Mouse (Mus musculus) urinary bladder, adult 18-20 months (tissue): ENCODE data around the gene Rbm20.

ENCODE experiments used
- DNase-seq, 2 experiments: peaks; one replicate each; pipeline ENCODE4 v3.0.0; 2022; ENCODE audit warnings: low spot score in 2 of 2, mixed read lengths in 2 of 2

The Rbm20 gene

DNA sequence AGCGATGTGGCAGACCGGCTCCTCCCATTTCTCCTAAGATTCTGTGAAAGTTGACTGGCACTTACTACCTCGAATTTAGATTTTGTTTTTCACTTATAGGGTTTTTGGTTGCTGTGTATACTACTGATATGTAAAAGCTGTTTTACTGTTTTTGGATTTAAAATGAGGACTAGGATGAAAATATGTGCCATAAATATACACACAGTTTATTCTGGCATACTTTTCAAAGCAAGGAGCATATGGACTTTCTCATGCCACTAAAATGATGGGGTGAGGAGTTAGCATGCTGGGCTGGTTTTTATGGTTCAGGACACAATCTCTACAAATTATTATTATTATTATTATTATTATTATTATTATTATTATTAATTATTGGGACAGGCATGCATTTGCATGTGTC is 133.5 kb downstream of the Rbm20 start:
- DNase-seq = no peak

DNA sequence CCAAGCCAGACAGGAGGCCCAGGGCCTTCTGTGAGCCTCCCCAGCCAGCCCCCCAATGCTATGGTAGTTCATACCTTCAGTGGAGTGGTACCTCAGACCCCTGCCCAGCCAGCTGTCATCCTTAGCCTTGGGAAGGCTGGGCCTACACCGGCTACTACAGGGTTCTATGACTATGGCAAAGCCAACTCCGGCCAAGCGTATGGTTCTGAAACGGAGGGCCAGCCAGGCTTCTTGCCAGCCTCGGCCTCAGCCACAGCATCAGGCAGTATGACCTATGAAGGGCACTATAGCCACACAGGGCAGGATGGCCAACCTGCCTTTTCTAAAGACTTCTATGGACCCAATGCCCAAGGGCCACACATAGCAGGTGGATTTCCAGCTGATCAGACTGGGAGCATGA is 136.5 kb downstream of the Rbm20 start:
- DNase-seq = no peak

DNA sequence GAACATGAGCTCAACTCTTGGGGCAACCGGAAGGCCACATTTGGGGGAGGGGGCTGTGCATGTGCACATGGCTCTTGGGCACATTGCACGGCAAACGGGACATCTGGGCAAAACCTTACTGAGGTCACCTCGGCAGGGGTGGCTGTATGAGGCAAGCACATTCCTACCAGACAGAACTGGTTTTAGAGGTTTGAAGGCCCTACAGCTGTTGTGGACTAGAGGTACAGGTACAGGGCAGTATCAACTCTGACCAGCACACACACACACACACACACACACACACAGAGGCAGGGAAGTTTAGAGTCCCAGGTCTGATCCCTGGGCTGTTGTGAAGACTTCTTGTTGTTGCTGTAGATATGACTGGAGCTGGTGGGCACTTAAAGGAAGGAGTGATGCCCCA is 138.6 kb downstream of the Rbm20 start:
- DNase-seq = no peak

DNA sequence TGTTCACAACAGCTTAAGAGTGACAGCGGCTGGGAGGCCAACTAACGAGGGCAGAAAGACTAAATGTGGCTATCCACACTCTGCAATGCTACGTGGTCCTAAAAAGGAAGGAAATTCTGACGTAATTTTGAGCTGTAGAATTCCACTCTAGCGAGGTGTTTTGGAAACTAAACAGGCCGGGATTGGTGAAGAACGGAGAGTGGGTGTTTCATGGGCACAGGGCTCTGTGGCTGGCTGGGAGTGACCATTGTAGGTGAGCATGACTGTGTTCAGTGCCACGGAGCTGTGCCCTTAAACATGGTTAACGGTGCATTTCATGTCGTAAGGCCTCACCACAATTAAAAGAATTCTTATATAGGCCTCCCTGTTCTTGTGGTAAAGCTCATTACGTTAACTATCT is 139.1 kb downstream of the Rbm20 start:
- DNase-seq = no peak

DNA sequence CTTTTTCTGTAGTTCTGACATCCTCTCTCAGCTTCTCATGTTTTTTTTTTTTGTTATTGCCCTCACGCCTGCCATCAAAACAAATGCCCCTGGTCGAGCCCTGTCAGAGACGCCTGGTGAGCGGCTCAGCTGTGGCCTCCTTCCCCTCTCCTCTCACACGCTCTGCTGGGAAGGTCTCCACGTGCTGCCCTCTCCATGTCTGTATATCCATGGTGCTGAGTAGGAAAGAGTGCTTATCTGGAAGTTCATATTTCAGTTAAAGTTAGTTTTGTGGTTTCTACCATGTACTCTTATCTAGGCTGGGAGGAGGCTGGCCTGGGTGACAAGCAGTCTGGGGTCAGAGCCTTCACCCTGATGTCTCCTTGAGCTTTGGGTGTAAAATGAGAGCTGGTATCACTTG is 142.2 kb downstream of the Rbm20 start:
- no peak for DNase-seq

DNA sequence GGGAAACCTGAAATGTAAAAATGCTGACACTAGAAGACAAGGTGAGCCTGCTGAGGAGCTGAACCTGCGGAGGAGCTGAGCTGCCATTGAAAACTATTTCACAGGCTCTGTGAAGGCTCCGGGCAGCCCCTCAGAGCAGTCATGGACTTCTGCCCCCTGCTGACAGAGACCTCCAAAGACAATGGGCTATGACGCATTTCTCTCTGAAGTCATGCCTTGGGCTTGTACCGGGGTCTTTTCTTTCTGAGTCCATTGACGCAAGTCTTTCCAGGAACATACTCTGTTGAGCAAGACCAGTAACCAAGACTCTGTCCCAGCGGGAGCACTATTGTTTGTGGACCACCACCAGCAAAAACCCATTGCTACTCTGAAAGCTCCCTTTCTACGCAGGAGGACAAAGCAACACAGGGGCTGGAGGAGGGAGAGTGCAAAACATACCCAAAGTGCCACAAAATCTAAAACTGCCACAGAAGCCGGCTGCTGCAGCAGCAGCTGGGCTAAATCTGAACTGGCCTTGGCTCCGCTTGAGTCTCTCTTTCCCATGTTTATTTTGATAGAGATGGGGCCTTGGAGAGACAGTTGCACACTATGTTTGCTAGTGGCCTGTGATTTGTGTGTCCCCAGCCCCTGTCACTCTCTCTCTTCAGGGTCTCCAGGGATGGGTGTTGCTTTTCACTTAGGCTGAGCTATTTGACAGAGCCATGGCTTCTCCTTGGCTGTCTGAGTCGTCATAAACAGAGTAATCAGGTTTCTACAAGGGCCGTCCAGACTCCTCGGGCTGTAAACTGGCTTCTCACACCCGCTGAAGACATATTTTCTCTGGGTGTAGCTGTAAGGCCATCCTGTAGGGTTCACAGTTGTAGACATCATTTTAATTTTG is 144.4 kb downstream of the Rbm20 start:
- DNase-seq = peak in 1 of 2 experiments; percentile 28

DNA sequence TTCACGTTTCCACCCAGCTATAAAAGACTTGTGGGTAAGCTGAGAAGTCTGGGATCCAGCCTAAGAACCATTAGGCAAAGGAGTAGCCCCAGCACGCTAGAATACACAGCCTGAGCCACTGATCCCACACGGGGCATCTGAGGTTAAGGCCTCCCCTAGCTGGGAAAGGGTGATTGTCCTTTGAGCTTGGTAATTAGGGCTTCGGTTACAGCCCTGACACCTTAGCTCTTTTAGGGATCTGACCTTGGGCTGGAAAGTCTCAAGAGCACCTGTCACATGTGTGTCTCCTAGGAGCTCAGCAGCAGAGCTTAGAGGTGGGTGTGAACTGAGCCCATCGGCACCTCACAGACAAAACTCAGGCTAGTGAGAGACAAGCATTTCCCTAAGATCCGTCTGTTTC is 146.7 kb downstream of the Rbm20 start:
- no peak for DNase-seq

DNA sequence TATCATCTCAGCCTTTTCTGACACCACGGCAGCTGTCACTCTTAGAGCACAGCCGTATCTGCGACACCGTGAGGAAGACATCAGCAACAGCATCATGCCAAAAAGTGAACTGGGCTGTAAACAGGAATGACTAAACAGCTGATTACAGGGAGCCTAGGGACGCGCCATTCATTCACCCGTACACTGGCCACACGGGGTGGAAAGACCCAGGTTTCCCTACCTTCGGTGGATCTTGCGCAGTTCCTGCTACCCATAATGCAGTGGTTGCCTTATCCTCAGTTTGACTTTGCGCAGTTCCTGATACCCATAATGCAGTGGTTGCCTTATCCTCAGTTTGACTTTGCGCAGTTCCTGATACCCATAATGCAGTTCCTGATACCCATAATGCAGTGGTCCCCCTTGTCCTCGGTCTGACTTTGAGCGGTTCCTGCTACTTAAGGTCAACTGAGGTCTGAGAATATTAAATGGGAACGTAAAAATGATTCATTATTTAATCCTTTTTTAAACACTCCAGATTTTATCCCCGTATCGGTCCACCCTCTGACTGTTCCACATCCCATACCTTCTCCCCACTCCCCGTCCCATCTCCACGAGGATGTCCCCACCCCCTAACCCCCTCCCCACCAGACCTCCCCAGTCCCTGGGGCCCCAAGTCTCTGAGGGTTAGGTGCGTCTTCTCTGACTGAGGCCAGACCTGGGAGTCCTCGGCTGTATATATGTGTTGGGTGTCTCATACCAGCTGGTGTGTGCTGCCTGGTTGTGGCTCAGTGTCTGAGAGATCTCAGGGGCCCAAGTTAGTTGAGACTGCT is 148.0 kb downstream of the Rbm20 start:
- DNase-seq = no peak

DNA sequence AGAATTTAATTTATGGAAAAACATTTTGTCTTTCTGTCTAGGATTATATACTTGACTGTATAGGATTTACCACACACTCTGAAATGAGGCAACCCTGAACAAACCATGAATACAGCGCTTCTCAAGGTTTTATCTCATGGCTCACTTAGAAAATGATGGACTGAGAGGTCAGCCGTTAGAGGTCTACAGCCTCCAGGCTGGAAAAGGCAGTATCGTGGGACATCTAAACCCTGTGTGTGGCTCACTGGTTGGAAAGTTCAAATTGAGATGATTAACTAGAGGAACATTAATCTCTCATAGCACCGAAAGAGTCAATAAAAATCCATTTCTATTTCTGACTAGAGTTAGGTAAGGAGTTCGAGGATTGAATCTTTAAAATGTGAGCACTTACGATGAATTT is 152.9 kb downstream of the Rbm20 start:
- no peak for DNase-seq

DNA sequence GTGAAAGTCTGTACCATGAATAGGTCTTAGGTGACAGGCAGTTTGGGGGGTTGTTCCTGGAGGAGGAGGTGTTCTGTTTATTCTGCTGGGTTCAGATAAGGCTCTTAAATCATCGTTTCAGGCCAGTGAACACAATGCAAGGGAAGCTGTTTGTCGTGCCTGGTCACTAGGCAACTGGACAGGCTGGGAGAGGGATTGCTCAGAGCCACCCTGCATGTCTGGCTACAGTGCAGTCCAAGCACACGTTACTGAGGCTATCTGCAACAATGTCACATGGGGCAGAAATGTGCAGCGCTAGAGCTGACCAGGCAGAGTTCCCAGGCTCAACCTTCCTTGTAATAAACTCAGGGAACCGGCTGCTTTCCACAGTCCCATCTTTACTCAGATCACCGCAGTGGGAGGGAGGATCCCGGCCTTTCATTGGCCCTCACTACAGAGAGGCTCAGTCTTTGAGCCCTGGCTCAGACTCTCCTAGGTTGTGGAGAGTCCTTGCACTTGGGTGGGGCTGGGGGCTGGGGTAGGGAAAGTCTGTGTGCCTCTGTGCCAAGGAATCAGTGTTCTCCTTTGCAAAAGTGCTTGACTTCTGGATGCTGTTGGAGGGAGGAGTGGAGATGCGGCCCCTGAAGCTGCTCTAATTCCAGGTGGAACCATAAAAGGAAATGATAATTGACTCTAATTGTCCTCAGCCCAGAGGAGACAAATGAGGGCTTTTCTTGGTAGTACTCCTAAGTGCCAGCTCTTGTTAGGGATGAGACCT is 153.5 kb downstream of the Rbm20 start:
- DNase-seq = peak in 1 of 2 experiments; percentile 78

DNA sequence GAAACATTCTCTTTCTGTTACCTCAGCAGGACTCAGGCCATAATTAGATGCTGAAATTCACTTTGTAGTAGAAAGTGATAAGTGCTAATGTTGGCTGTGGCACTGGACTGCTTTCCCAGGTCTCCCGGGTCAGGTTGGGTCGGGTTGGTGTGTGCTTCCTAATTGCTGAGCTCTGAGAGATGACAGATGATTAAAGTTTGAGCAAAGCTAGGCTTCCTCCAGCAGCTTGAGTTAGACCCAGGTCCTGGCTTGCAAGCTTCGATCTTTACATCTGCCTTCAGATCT is 154.0 kb downstream of the Rbm20 start:
- DNase-seq = no peak

DNA sequence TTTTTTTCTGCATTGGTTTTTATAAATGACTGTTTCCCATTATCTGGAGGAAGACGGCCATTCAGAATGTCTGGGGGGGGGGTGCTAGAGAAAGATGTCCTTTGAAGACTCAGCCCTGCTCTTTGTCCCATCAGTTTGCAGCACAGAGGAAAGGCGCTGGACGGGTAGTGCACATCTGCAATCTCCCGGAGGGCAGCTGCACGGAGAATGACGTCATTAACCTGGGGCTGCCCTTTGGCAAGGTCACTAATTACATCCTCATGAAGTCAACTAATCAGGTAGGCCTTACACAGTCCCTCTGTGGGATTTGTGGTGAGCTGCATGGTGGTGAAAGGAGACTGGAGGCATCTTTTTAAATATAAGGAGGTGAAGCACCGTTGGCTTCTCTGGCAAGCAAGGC is 155.4 kb downstream of the Rbm20 start:
- no peak for DNase-seq

DNA sequence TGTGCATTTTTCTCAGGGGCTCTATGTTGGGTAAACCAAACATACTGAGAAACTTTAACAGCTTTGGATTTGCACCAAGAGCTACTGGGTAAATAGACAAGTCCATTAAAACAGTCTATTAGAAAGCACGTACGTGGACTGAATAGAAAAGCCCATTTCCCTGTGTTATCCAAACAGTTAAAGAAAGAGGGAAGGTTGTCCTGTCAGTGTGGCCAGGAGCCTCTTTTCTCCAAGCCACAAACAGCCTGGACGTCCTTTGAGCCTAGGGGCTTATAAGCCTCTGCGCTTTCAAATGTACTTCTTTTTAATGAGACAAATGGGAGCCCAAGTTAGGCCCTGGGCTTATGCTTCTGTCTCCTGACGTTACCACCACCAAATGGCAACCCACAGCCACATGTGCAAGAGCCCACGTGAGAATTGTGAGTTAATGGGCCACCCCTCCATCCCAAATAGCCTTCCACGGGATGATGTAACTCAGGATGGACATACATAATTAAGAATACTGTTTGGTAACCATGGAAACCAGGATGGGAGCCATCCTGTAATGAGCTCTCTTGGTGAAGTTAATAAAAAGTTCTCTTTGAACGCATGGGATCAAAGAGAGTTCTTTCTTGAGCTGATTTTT is 156.8 kb downstream of the Rbm20 start:
- no peak for DNase-seq

DNA sequence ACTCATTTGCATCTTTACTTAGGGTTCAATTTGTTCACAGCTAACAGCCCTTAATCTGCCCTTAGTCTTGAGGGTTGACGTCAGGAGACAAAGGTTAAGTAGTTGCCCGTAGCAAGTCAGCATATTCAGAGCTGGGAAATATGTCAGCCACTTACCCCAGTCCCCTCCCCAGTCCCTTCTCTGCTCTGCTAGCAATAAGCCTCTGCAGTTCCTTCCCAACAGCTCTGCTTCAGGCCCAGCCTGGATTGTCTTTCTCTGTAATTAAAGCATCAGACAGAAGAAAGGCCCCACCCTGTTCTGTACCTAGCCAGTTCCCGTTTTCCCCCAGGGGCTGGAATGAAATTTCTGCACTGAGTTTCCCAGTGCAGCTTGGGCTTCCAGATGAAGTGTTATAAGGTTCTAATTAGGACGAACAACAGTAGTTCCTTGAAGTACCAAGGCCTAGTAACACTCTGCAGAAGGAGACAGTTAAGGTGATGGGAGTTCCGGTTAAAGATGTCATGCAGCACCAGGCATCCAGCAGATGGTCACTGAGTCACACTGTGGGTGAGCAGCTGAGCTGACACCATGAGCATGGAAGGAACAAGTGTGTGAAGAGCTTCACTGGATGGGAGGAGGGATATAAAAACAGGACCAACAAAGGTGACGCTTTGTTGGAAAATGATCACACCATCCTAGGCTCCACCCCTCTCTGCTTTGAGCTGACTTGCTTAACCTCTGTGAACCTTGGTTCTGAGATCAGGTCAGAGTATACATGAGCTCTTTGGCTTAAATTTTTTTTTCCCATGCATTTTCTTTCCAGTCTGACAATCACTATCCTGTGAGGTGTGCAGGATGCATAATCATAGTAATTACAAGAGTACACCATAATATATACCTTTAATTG is 159.7 kb downstream of the Rbm20 start:
- no peak for DNase-seq

DNA sequence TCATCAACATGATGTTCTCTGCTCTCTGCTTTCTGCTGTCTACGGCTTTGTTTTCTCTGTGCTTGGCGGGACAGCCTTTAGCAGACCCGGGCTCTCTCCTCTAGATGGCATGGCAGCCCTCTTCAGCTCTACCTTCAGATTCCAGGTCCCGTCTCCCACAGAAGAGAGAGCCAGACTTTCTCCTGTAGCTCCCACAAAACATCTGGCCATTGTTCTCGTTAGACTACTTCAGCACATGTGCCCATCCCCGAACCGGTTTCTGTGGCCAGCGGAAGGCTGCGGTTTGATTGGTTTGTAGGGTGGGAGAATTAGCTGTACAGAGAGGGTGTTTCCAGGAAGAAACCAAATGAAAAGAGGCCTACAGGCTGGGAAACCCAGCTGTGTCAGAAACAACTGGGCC is 161.7 kb downstream of the Rbm20 start:
- DNase-seq = no peak

DNA sequence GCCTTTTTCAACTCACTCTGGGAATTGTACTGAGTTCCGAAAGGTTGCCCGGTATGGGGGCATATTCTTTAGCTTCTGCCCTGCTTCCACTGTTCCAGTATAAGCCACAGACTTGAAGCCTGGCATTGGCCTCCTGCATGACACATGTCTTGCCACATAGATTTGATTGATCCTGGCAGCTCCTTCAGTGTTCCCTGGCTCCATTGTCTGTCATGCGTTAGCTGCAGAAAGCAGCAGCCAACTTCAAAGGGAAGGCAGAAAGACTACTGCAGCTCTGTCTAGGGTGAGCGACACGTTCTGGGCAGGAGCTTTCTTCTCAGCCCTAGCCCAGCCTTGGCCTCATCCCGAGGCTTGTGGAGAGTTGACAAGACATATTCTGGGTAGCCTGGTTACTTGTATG is 162.7 kb downstream of the Rbm20 start:
- no peak for DNase-seq

DNA sequence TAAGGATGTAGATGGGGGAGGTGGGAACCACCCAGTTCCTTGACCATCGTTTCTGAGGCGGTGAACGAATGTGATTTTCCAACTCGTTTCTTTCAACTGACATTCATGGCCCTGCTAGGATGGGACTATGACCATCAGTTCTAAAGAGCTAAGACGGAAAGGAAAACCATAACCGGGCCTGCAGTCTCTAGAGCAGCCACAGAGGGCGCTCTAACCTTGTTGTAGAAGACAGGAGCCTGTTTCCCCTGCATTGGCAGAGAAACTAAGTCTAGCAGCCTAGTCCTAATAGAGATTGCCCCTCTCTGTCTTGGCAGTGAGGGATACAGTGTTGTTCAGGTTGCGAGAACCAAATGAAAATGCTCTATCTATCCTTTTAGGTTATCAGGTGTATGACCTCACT is 164.8 kb downstream of the Rbm20 start:
- no peak for DNase-seq

DNA sequence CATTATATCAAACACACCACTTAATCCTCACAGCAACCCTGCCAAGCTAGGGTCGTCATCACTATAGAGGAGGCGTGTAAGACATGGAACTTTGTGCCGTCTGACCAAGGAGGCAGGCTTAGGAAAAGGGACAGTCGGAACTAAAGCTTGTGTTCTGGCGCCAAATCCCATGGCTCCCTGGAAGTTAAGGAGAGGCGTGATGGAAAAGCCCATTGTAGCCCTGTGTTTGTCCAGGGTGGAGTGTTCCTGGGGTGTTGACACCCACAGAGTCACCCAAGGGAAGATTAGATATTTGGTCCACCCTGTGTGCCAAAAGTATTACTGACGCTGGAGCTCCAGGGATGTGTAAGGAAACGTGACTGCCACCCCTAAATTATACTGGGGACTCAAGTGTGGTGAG is 166.9 kb downstream of the Rbm20 start:
- DNase-seq = no peak

DNA sequence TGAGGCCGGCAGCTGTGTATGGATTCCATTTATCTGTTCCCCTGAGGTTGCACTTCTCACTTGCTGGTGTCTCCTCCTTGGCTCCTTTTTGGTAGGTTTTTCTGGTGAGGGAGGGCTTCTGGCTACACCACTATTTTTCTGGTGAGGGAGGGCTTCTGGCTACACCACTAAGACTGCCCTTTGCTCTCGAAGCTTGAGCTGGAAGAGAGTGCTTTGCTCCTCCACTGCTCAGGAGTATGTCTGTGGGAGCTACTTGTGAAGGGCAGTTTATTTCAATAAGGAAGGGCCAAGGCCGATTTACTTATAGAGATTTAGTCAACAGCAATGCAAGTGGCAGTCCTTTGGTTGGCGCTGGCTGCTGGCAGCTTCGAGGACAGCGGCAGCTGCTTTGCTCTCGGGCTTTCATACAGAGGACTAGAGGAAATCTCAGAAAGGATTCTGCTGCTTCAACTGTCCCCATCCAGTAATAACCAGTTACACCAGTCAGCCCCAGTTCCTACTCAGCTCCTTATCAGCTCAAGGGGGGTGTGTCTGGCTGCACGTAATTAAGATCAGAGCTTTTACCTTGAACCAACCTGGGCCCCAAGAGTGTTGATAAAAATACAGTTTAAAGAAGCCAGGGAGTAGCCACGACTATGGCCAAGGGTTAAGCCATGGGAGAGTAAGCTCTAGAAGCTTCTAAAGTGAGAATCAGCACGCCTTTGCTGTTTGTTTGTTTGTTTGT is 171.3 kb downstream of the Rbm20 start:
- peak in 1 of 2 experiments; percentile 48 for DNase-seq

DNA sequence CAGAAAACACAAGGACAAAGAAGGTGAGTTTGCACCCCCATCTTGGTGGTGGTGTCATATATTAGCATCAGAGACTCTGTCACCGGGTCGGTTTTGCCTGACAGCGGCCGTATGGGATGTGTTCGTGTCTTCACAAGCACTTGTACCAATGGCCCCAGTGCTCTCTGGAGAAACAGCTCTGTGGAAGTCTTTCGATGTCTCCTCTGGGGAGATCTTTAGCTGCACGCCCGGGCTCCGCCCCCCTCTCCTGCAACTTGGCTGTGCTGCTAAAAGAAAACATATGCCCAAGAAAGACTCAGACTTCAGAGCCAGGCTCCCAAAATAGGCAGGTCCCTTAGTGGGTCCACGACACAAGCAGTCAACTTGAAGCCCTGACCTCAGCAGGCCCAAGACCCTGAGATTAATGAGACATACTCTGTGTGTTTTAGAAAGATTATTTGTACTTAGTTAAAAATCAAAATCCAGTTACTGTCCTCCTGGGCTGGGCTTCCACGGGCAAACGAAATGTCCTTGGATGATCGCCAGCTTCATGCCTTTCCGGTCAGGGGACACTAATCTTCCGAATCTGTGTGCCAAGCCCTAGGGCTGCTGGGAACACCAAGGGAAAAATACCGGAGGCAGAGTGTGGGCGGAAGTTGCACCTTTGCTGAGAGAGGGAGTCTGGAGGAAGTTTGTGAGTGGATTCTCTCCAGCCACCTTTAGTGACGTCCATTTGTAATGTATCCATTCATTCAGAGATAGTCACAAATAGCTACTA is 173.2 kb downstream of the Rbm20 start:
- DNase-seq = peak in 1 of 2 experiments; percentile 70
